ENCODE assay signal across 35 mouse cellular contexts in the genomic region with DNA sequence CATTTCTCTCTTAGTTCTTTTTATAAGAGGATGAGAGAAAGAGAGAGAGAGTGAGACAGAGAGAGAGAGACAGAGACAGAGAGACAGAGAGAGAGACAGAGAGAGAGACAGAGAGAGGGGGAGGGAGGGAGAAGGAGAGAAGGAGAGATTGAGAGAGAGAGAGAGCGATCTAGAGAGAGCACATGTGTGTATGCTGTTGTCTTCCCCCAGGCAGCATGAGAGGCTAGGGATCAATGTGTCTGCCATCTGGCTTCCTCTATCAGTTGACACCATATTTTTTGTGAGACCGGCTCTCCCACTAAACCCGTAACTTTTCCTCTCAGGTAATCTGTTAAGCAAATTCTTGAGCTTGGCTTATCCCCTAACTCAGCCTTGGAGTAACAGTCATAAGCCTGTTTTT.
"Had no signal": no experiment of that assay in that cellular context is flagged by ENCODE, and none has a peak within 500 bp of the region (broad histone marks: within the 10 kb centered on the region; RNA-seq: fewer than 3 reads in every experiment).

No protein-coding gene starts in this region.

- H3K27me3 ChIP-seq: heart, embryonic 12.5 days; heart, embryonic 13.5 days; heart, embryonic 15.5 days; hindbrain, embryonic 12.5 days; hindbrain, embryonic 13.5 days; hindbrain, embryonic 15.5 days; intestine, embryonic 15.5 days; kidney, embryonic 15.5 days had no signal

- H3K4me1 ChIP-seq: heart, embryonic 10.5 days; heart, embryonic 12.5 days; heart, embryonic 13.5 days; heart, embryonic 15.5 days; hindbrain, embryonic 10.5 days; hindbrain, embryonic 12.5 days; hindbrain, embryonic 13.5 days; hindbrain, embryonic 15.5 days; intestine, embryonic 15.5 days; kidney, embryonic 15.5 days had no signal

- H3K9me3 ChIP-seq: heart, embryonic 10.5 days; heart, embryonic 12.5 days; heart, embryonic 13.5 days; heart, embryonic 15.5 days; hindbrain, embryonic 10.5 days; hindbrain, embryonic 12.5 days; hindbrain, embryonic 13.5 days; hindbrain, embryonic 15.5 days; intestine, embryonic 15.5 days; kidney, embryonic 15.5 days had no signal

- H3K4me2 ChIP-seq: heart, embryonic 11.5 days; heart, embryonic 12.5 days; heart, embryonic 13.5 days; heart, embryonic 15.5 days; hindbrain, embryonic 12.5 days; hindbrain, embryonic 13.5 days; hindbrain, embryonic 14.5 days; hindbrain, embryonic 15.5 days; intestine, embryonic 15.5 days; kidney, embryonic 15.5 days had no signal

- H3K4me3 ChIP-seq: heart, adult 2 months; heart, embryonic 10.5 days; heart, embryonic 12.5 days; heart, embryonic 13.5 days; heart, embryonic 15.5 days; hindbrain, embryonic 10.5 days; hindbrain, embryonic 12.5 days; hindbrain, embryonic 13.5 days; hindbrain, embryonic 15.5 days; intestine, embryonic 15.5 days; kidney, embryonic 15.5 days; layer of hippocampus, adult 2 months had no signal

- H3K36me3 ChIP-seq: heart, embryonic 10.5 days; heart, embryonic 12.5 days; heart, embryonic 13.5 days; heart, embryonic 15.5 days; hindbrain, embryonic 10.5 days; hindbrain, embryonic 12.5 days; hindbrain, embryonic 13.5 days; hindbrain, embryonic 15.5 days; intestine, embryonic 15.5 days; kidney, embryonic 15.5 days had no signal

- DNase-seq: heart, adult 2 months; heart, postnatal 10 days; heart, postnatal 14 days; heart, postnatal 36 days; heart, postnatal 4 days; kidney, adult 11 months; kidney, adult 18-20 months; kidney, adult 2 months; kidney, adult 8-10 months; kidney, adult 9 months; kidney, postnatal 10 days; kidney, postnatal 14 days; kidney, postnatal 25 days; kidney, postnatal 36 days; kidney, postnatal 4 days; layer of hippocampus, adult 9-11 months had no signal

- ATAC-seq: hindbrain, embryonic 16.5 days; hindbrain, postnatal 0 days; inflammation-experienced regulatory T-cells, adult 6 months; intestine, embryonic 15.5 days; intestine, embryonic 16.5 days; intestine, postnatal 0 days had no signal

- H3K27ac ChIP-seq: heart, adult 2 months; heart, embryonic 10.5 days; heart, embryonic 13.5 days; heart, embryonic 15.5 days; hindbrain, embryonic 10.5 days; hindbrain, embryonic 12.5 days; hindbrain, embryonic 13.5 days; hindbrain, embryonic 14.5 days; hindbrain, embryonic 15.5 days; hindbrain, postnatal 0 days; intestine, embryonic 15.5 days; kidney, embryonic 15.5 days; kidney, postnatal 0 days; layer of hippocampus, adult 2 months had no signal

- H3K9ac ChIP-seq: heart, embryonic 12.5 days; heart, embryonic 13.5 days; heart, embryonic 15.5 days; hindbrain, embryonic 12.5 days; hindbrain, embryonic 13.5 days; hindbrain, embryonic 14.5 days; hindbrain, embryonic 15.5 days; intestine, embryonic 15.5 days; kidney, embryonic 15.5 days had no signal
